Mouse (Mus musculus) adrenal gland, postnatal 4 days (tissue): Measurements from ENCODE around the gene H2afy. TPM values are rescaled to one million over a fixed set of nuclear protein-coding genes. Genes with fewer than 3 reads are reported as not detected.

Experiments
- DNase-seq, 2 experiments: peaks; one replicate each; pipeline ENCODE4 v3.0.0; 2021 to 2022; ENCODE audit warnings: low spot score in 2 of 2, mixed read lengths in 2 of 2
- long read RNA-seq, 2 experiments: library from polyadenylated mRNA; stranded (forward); transcript quantifications; one replicate each; pipeline ENCODE4 v2.0.0; 2021
- total RNA-seq, 2 experiments: library from RNA; stranded (reverse); gene quantifications; 2 replicates each; pipeline ENCODE4 v1.2.3; 2021

Gene H2afy
- total RNA-seq, result 100 to 1,000 TPM; 164 to 176 TPM
- long read RNA-seq, experiment 1, transcript H2afy-201 (9 exons, 2,046 nt), result major isoform, 24 of 163 reads
- long read RNA-seq, experiment 1, transcript H2afy-202 (9 exons, 1,933 nt), result minor isoform, 23 of 163 reads
- long read RNA-seq, experiment 1, partial matches to known transcripts, result 9 of 163 reads
- long read RNA-seq, experiment 1, other reads (novel, unspliced or antisense), result 104 of 163 reads
- long read RNA-seq, experiment 2, transcript H2afy-202 (9 exons, 1,933 nt), result minor isoform, 34 of 310 reads
- long read RNA-seq, experiment 2, transcript H2afy-201 (9 exons, 2,046 nt), result major isoform, 63 of 310 reads
- long read RNA-seq, experiment 2, partial matches to known transcripts, result 11 of 310 reads
- long read RNA-seq, experiment 2, other reads (novel, unspliced or antisense), result 195 of 310 reads

- no peak for DNase-seq
Observed at GRCm38 (mm10) chr13:56136200-56136599, at the start of gene H2afy. Gene H2afy (minus strand): TSS chr13:56136361.

GRCm38 (mm10) chr13:56183687-56184086 is 47.5 kb upstream of the H2afy start:
- DNase-seq, result no peak

GRCm38 (mm10) chr13:56181424-56181823 is 45.3 kb upstream of the H2afy start:
- DNase-seq, result no peak

- no peak for DNase-seq
Observed at GRCm38 (mm10) chr13:56178416-56179035, 42.4 kb upstream of the H2afy start, which contains the start of gene Tifab. Gene Tifab (minus strand): TSS chr13:56178885.

GRCm38 (mm10) chr13:56176310-56176709 is 40.1 kb upstream of the H2afy start:
- no peak for DNase-seq

- DNase-seq, result no peak
Observed at GRCm38 (mm10) chr13:56175848-56176247, 39.7 kb upstream of the H2afy start.

GRCm38 (mm10) chr13:56172901-56173545 is 36.9 kb upstream of the H2afy start:
- DNase-seq, result no peak

GRCm38 (mm10) chr13:56172106-56172505 is 35.9 kb upstream of the H2afy start:
- DNase-seq, result no peak

- DNase-seq, result no peak
Observed at GRCm38 (mm10) chr13:56168403-56168781, 32.2 kb upstream of the H2afy start.

- no peak for DNase-seq
Observed at GRCm38 (mm10) chr13:56167446-56168402, 31.6 kb upstream of the H2afy start.

GRCm38 (mm10) chr13:56165561-56165960 is 29.4 kb upstream of the H2afy start:
- no peak for DNase-seq

GRCm38 (mm10) chr13:56164372-56164771 is 28.2 kb upstream of the H2afy start:
- no peak for DNase-seq

GRCm38 (mm10) chr13:56163751-56164150 is 27.6 kb upstream of the H2afy start:
- DNase-seq, result no peak

GRCm38 (mm10) chr13:56162859-56163258 is 26.7 kb upstream of the H2afy start:
- no peak for DNase-seq

- DNase-seq, result no peak
Observed at GRCm38 (mm10) chr13:56159614-56160363, 23.6 kb upstream of the H2afy start.

- DNase-seq, result no peak
Observed at GRCm38 (mm10) chr13:56159016-56159601, 22.9 kb upstream of the H2afy start.

GRCm38 (mm10) chr13:56155671-56156070 is 19.5 kb upstream of the H2afy start:
- no peak for DNase-seq

- DNase-seq, result no peak
Observed at GRCm38 (mm10) chr13:56155048-56155447, 18.9 kb upstream of the H2afy start.

GRCm38 (mm10) chr13:56152773-56153460 is 16.8 kb upstream of the H2afy start:
- no peak for DNase-seq
